Mouse (Mus musculus): ENCODE results near the gene Srpk2. TPM values are rescaled to one million over a fixed set of nuclear protein-coding genes. Genes with fewer than 3 reads are reported as not detected.
"Not testable (repeated sequence)": the region's sequence is repeated elsewhere in the genome, so short reads cannot be mapped to it uniquely, and the experiment has no call there.

The Srpk2 gene
- polyA plus RNA-seq (2015; fragmentation: Nextera tagmentation; extraction: Ambion mirVana), result 101 and 102 TPM in 2 replicates

DNA sequence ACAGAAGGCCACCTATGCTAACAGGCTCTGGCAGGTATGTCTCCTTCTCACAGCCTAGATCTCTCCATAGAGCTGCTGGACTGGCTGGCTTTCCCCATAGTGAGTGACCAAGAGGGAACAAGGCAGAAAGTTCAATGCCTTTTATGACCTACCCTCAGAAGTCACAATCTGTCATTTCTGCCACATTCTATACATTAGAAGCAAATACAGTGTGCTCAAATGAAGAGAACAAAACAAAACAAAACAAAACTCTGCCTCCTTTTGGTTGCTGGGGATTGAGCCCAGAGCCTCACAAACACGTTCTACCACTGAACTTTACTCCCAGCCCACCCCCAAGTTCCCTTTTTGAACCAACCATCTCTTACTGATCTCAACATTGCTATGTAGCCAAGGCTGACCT is at the start of gene Srpk2:
Gene Srpk2, minus strand, starts transcription at position 101 of the 400 bp plus-strand sequence.
- Histone ChIP-seq H3K4me1 (replicated peaks; ENCODE audit: control insufficient read depth, insufficient read depth, low read length) (no peaks in the 10 kb centered on the region), H3K27ac (ENCODE audit: low read length) (no peak within 1 kb of the TSS), H3K27me3 (replicated peaks; ENCODE audit: control insufficient read depth, insufficient read depth, low read length) (no peaks in the 10 kb centered on the region), H3K9ac (replicated peaks; ENCODE audit: low read depth, low read length) (no peak within 1 kb of the TSS), H3K4me3 (replicated peaks; ENCODE audit: low read length) (no peak within 1 kb of the TSS), H3K4me2 (ENCODE audit: low read length) (no peak within 1 kb of the TSS), H3K9me3 (ENCODE audit: control insufficient read depth, low read length) (no peaks in the 10 kb centered on the region), H3K36me3 (ENCODE audit: control insufficient read depth, insufficient read depth) (no peaks in the 10 kb centered on the region)
- 67% methylated on average over 1 of the region's 1 CpGs for WGBS
- no peak for ATAC-seq

DNA sequence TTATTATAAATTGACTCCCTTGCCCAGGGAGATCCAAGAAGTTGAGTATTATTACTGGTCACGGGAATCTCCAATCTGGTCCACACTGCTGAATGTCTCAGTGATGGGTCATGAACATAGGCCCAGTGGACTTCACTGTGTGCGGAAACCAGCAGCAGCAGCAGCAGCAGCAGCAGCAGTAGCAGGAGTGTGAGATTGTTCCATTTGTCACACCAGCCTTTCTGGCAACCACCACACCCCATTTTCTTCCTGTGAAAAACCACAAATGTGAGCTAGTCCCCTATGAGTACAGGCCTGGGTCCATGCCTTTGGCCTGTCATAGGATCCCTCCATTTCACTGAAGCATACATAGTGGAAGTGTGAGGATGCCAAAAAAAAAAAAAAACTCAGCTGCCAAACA is 37.5 kb upstream of the Srpk2 start:
- Histone ChIP-seq H3K4me1 (replicated peaks; ENCODE audit: control insufficient read depth, insufficient read depth, low read length) (no peaks in the 10 kb centered on the region), H3K4me3 (replicated peaks; ENCODE audit: low read length) (no peak overlapping the region), H3K4me2 (ENCODE audit: low read length) (no peak overlapping the region)

DNA sequence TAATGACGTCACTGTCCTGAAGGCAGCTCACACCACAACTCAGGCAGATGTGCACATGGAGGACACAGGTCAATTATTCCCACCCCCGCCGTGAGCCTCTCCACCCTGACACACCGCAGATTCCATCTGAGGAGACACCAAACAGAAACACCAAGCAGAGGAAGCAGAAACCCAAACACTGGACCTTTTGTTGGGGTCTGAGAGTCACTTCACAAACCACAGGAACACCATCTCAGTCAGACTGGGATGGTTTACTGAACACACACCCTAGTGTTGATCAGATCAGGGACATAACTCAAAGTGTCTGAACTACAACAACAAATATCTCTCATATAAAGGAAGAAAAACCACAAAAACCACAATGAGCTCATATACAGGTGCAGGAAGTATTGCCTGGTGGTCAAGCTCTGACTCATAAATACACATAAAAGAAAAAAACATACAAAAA is 34.5 kb upstream of the Srpk2 start:
- H3K4me3 ChIP-seq (replicated peaks; ENCODE audit: low read length), result no peak overlapping the region
- H3K4me1 ChIP-seq (replicated peaks; ENCODE audit: control insufficient read depth, insufficient read depth, low read length), result no peaks in the 10 kb centered on the region
- H3K27me3 ChIP-seq (replicated peaks; ENCODE audit: control insufficient read depth, insufficient read depth, low read length), result no peaks in the 10 kb centered on the region
- ATAC-seq, result no peak
- H3K9ac ChIP-seq (replicated peaks; ENCODE audit: low read depth, low read length), result no peak overlapping the region
- no peak overlapping the region for H3K4me2 ChIP-seq (ENCODE audit: low read length)
- no peaks in the 10 kb centered on the region for H3K36me3 ChIP-seq (ENCODE audit: control insufficient read depth, insufficient read depth)
- H3K27ac ChIP-seq (ENCODE audit: low read length), result no peak overlapping the region
- 86% methylated on average over 4 of the region's 4 CpGs for WGBS
- no peaks in the 10 kb centered on the region for H3K9me3 ChIP-seq (ENCODE audit: control insufficient read depth, low read length)

More for the DNA sequence above, 37.5 kb upstream of the Srpk2 start:
- ATAC-seq, result no peak
- Histone ChIP-seq H3K27ac (ENCODE audit: low read length) (no peak overlapping the region), H3K9ac (replicated peaks; ENCODE audit: low read depth, low read length) (no peak overlapping the region), H3K9me3 (ENCODE audit: control insufficient read depth, low read length) (no peaks in the 10 kb centered on the region), H3K36me3 (ENCODE audit: control insufficient read depth, insufficient read depth) (no peaks in the 10 kb centered on the region), H3K27me3 (replicated peaks; ENCODE audit: control insufficient read depth, insufficient read depth, low read length) (no peaks in the 10 kb centered on the region)
- WGBS, result 93% methylated on average over 2 of the region's 2 CpGs

DNA sequence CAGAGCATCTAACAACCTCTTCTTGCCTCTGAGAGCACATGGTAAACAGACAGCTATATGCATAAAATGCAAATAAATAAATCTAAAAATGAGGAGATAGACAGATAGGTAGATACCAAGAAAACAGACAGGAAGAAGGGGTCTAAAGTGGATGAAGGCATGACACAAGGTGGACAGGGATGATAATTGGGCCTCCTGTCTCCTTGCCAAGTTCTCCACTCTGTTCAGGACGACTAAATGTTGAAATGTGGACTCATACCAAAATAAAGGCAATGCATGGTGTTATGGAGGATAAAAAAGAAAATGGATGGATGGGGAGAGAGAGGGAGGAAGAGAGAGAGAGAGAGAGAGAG is 33.7 kb upstream of the Srpk2 start:
- Histone ChIP-seq H3K4me2 (ENCODE audit: low read length) (no peak overlapping the region), H3K36me3 (ENCODE audit: control insufficient read depth, insufficient read depth) (no peaks in the 10 kb centered on the region), H3K27me3 (replicated peaks; ENCODE audit: control insufficient read depth, insufficient read depth, low read length) (no peaks in the 10 kb centered on the region), H3K9ac (replicated peaks; ENCODE audit: low read depth, low read length) (no peak overlapping the region), H3K27ac (ENCODE audit: low read length) (no peak overlapping the region), H3K4me3 (replicated peaks; ENCODE audit: low read length) (no peak overlapping the region), H3K4me1 (replicated peaks; ENCODE audit: control insufficient read depth, insufficient read depth, low read length) (no peaks in the 10 kb centered on the region), H3K9me3 (ENCODE audit: control insufficient read depth, low read length) (no peaks in the 10 kb centered on the region)
- WGBS, result 56% methylated on average over 1 of the region's 1 CpGs
- no peak for ATAC-seq

DNA sequence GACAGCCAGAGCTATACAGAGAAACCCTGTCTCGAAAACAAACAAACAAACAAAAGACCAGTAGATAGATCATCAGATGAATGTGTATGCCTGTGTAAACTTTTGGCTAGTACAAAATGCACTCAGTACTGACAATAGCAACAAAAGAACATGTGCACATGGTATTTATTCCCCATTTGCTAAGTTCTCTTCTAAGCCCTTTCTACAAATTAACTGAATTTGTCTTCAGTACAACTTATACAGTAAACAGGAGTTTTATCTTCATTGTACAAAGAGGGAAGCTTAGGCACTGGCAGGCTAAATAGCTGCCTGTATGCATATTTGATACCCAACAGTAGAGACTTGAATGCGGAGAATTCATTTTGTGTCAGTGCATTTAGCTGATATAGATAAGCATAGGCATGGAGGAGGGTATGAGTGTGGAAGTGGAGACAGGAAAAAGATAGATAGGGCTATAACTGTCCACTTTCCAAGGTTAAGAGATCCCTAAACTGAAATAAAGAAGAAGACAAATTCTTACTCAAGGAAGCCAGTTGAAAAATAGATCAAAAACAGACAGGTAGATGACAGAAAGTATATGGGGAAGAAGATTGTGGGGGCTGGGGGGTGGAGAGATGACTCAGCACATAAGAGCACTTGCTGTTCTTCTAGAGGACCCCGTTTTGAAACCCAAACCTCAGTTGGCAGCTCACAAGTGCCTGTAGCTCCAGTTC is 33.2 kb upstream of the Srpk2 start:
- no peak overlapping the region for H3K9ac ChIP-seq (replicated peaks; ENCODE audit: low read depth, low read length)
- no peak overlapping the region for H3K4me2 ChIP-seq (ENCODE audit: low read length)
- H3K4me3 ChIP-seq (replicated peaks; ENCODE audit: low read length), result no peak overlapping the region
- no peak overlapping the region for H3K27ac ChIP-seq (ENCODE audit: low read length)
- no peaks in the 10 kb centered on the region for H3K4me1 ChIP-seq (replicated peaks; ENCODE audit: control insufficient read depth, insufficient read depth, low read length)
- ATAC-seq, result no peak
- no peaks in the 10 kb centered on the region for H3K9me3 ChIP-seq (ENCODE audit: control insufficient read depth, low read length)
- 78% methylated on average over 3 of the region's 3 CpGs for WGBS
- H3K27me3 ChIP-seq (replicated peaks; ENCODE audit: control insufficient read depth, insufficient read depth, low read length), result no peaks in the 10 kb centered on the region
- no peaks in the 10 kb centered on the region for H3K36me3 ChIP-seq (ENCODE audit: control insufficient read depth, insufficient read depth)

DNA sequence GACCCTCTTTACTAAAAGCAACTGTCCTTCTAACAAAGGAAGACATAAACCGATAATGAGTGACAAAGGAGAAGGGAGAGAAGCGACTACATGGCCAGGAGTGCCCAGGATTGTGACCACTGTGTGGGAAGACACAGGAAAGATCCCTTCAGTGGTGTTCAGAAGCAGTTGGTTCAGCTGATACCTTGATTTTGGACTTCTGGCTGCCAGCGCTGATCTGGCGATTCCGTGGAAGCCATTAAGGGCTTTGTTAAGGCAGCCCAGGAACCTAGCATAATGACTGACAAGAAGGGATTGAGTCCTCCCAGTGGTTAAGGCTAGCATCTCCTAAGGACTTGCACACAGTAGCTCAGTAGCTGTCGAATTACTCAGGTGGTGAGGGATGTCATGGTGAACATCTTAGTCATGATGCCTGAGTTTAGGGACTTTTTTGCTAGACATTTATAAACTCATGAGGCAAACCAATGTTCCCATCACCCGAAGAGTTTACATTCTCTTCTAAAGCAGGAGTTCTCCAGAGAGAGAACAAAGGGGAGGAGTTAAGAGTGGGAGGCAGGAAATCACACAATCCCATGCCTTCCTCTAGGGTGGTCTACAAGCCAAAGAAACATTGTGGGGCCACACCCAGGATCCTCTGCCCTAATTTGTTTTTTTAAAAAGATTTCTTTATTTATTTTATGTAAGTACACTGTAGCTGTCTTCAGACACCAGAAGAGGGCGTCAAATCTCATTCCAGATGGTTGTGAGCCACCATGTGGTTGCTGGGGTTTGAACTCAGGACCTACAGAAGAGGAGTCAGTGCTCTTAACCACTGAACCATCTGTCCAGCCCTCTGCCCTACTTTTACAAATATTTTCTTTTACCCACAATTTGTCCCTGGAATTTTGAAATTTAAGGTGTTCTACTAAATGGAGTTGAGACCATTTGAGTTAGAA is 29.3 kb upstream of the Srpk2 start:
- H3K9ac ChIP-seq (replicated peaks; ENCODE audit: low read depth, low read length), result no peak overlapping the region
- WGBS, result 90% methylated on average over 8 of the region's 8 CpGs
- H3K9me3 ChIP-seq (ENCODE audit: control insufficient read depth, low read length), result peaks cover 6% of the 10 kb centered on the region; the same call in 1 of the 2 replicates
- no peak overlapping the region for H3K4me3 ChIP-seq (replicated peaks; ENCODE audit: low read length)
- H3K27ac ChIP-seq (ENCODE audit: low read length), result no peak overlapping the region
- no peak for ATAC-seq
- H3K27me3 ChIP-seq (replicated peaks; ENCODE audit: control insufficient read depth, insufficient read depth, low read length), result no peaks in the 10 kb centered on the region
- no peak overlapping the region for H3K4me2 ChIP-seq (ENCODE audit: low read length)
- no peaks in the 10 kb centered on the region for H3K36me3 ChIP-seq (ENCODE audit: control insufficient read depth, insufficient read depth)
- no peaks in the 10 kb centered on the region for H3K4me1 ChIP-seq (replicated peaks; ENCODE audit: control insufficient read depth, insufficient read depth, low read length)

DNA sequence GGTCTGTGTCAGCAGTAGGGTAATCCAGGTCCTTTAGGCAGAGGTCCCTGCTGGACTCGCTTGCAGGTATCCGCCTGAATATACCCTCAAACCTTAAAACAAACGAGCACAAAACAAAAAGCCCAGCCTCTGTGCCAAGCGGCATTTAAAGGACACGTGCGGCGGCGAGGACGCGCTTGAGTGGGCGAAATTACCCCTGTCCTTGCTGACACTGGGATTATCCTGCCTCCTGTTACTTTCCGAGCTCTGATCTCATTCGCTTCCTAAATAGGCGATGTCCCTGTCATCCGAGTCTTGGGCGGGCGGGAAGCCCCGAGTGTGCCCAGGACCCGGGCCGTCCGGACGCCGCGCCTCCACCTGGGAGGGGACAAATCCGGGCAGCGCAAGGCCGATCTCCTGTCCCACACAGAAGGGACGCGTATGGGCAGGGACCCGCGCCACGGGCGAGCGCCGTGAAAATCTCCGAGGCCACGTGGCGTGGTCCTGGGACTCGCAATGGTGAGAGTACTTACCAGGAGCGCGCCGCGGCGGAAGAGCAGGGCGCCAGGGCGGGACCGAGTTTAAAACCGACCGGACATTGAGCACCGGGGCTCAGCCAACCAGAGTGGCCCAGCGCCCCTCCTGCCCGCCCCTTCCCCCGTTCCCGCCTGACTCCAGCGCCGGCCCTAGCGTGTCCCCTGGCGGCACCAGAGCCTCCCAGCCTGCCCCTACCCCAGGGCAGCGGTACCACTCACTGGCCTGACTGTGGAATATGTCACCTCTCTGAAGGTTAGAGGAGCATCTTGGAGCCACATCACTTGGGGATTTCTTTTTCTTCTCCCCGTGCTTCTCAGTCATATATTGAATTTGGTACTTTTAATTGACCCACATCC is 27.9 kb upstream of the Srpk2 start:
- H3K4me2 ChIP-seq (ENCODE audit: low read length), result peak overlapping the region; percentile 87
- H3K4me1 ChIP-seq (replicated peaks; ENCODE audit: control insufficient read depth, insufficient read depth, low read length), result no peaks in the 10 kb centered on the region
- WGBS, result 2% methylated on average over 59 of the region's 60 CpGs
- no peaks in the 10 kb centered on the region for H3K27me3 ChIP-seq (replicated peaks; ENCODE audit: control insufficient read depth, insufficient read depth, low read length)
- no peaks in the 10 kb centered on the region for H3K36me3 ChIP-seq (ENCODE audit: control insufficient read depth, insufficient read depth)
- H3K9me3 ChIP-seq (ENCODE audit: control insufficient read depth, low read length), result peaks cover 8% of the 10 kb centered on the region; the same call in 1 of the 2 replicates
- ATAC-seq, result peak; percentile 98
- H3K4me3 ChIP-seq (replicated peaks; ENCODE audit: low read length), result peak overlapping the region; percentile 76
- no peak overlapping the region for H3K27ac ChIP-seq (ENCODE audit: low read length)
- peak overlapping the region; percentile 79 for H3K9ac ChIP-seq (replicated peaks; ENCODE audit: low read depth, low read length)

DNA sequence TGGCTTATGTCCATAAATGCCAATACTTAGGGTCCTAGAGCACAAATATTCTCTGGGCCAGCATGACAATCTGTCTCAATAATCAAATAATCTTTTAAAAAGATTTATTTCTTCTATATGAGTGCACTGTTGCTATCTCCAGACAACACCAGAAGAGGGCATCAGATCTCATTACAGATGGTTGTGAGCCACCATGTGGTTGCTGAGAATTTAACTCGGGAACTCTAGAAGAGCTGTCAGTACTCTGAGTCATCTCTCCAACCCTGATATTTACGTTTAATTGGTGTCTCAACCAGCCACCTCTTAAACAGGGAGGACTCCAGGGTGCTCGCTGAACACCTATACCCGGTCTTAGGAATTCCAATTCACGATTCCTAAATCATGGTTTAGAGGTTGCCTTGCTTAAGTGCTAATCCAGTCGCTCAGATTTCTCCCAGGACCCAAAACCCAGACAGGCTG is 27.3 kb upstream of the Srpk2 start:
- ATAC-seq, result peak; percentile 11
- Histone ChIP-seq H3K4me3 (replicated peaks; ENCODE audit: low read length) (peak overlapping the region; percentile 76), H3K4me2 (ENCODE audit: low read length) (peak overlapping the region; percentile 87), H3K9ac (replicated peaks; ENCODE audit: low read depth, low read length) (peak overlapping the region; percentile 79)
- H3K27me3 ChIP-seq (replicated peaks; ENCODE audit: control insufficient read depth, insufficient read depth, low read length); H3K9me3 ChIP-seq (ENCODE audit: control insufficient read depth, low read length); H3K36me3 ChIP-seq (ENCODE audit: control insufficient read depth, insufficient read depth); H3K27ac ChIP-seq (ENCODE audit: low read length); H3K4me1 ChIP-seq (replicated peaks; ENCODE audit: control insufficient read depth, insufficient read depth, low read length): not testable (repeated sequence)
- WGBS, result 44% methylated on average over 6 of the region's 6 CpGs
